Mouse (Mus musculus): ENCODE results near the gene Jmy.

Gene Jmy

GRCm38 (mm10) chr13:93458616-93459015 is 41.0 kb downstream of the Jmy start:
- DNase-seq (ENCODE audit: low spot score), result no peak

DNA sequence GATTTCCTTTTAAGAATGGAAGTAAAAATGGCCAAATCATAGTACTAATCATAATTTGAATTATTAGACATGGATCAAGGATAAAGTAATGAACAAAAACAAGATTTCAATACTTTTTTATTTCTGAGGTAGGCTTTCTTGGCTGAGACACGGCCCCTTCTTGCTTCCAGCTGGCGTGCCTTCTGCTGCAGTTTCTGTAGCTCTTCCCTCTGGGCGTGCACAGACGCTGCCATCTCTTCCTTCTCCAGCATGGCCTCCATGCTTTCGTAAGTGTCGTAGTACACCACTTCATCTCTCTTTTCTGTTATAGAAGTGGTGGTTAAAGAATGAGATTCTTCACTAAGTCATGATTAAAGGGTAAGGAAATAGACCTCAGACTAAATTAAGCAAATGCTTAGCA is 46.3 kb downstream of the Jmy start:
- DNase-seq (ENCODE audit: low spot score), result no peak

GRCm38 (mm10) chr13:93440167-93440566 is 59.4 kb downstream of the Jmy start:
- DNase-seq (ENCODE audit: low spot score), result no peak

GRCm38 (mm10) chr13:93429205-93429604 is 70.4 kb downstream of the Jmy start:
- no peak for DNase-seq (ENCODE audit: low spot score)

DNA sequence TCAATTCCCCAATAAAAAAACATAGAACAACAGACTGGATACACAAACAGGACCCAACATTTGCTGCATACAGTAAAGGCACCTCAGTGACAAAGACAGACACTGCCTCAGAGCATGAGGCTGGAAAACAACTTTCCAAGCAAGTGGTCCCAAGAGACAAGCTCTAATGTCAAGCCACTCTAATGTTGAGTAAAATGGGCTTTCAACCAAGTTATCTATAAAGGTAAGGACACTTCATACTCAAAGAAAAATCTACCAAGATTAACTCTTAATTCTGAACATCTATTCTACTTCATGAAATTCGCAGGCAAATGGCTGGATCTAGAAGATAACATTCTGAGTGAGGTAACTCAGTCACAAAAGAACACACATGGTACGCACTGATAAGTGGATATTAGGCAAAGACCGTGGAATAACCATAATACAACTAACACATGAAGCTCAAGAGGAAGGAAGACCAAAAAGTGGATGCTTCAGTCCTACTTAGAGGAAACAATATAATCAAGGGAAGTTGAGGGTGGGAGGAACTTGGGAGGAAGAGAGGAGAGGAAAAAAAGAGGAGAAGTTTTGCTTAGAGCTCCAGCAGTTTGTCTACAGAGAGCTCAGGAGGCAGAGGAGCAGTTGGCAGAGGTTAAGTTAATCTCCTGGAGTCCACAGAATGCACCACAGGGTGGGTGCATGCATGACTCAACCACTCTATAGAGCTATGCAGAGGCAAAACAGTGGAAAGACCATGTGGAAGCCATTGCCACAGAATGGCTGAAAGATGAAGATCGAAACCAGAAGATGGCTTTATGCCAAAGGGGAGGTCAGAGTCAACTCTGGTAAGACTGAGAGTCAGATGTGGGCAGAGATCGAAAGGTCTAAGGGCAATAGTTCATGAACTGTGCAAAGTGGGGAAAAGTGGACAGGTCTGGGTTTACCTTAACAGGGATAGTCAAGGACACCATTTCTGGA is 71.4 kb downstream of the Jmy start:
- DNase-seq (ENCODE audit: low spot score), result no peak

DNA sequence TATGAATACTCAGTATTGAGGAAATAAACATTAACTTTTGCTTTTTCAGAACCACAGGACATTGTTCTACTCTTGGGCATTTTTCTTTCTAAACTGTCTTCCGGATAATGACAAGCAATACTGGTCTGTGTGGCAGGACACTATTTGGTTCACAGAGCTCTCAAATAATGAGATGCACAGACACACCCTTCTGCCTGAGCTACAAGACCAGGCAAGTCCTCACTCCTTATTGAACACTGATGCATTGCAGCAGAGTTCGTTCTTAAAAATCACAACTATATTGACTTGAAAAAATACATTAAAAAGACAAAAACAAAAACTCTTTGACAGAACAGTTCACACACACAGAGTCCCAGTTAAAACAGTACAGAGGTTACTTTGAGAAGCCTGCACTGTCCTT is 76.4 kb downstream of the Jmy start:
- DNase-seq (ENCODE audit: low spot score), result no peak

GRCm38 (mm10) chr13:93419779-93420178 is 79.8 kb downstream of the Jmy start:
- DNase-seq (ENCODE audit: low spot score), result no peak

DNA sequence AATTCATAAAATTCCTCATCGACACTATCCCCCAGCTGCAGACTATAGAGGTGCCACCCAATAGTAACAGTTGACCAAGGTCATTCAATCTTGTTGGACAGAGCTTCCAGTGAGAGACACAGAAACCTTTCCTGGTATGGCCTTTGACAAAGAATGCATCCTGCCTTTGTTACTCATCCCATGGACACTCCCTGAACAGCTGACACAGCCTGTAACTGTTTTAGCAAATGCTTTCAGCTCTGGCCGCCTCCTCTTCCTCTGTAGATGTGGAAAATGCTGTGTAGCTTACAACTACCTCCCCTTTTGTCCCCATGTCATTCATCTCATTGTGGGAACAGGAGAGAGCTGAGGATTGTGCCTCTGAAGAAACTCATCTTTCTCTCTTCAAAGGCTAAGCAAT is 81.3 kb downstream of the Jmy start:
- DNase-seq (ENCODE audit: low spot score), result no peak

- no peak for DNase-seq (ENCODE audit: low spot score)
Measured at GRCm38 (mm10) chr13:93415055-93415454, 84.6 kb downstream of the Jmy start.

GRCm38 (mm10) chr13:93410343-93410742 is 89.3 kb downstream of the Jmy start:
- no peak for DNase-seq (ENCODE audit: low spot score)

DNA sequence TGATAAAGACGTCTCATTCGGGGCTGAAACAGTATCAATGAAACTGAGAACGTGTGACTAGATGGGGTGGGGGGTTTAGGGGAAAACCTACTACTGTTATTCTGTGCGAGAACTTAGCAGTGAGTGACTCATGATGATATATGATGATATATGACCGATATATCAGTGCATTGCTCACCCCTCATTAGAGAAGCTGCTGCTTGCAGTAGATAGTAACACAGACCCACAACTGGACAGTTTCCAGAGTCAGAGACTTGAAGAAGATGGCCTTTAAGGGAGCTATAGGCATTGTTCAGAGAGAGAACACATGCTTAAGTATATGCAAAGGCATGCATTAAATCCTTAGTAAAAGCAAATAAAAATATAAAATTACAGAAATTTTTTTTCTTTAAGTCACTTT is 92.8 kb downstream of the Jmy start:
- no peak for DNase-seq (ENCODE audit: low spot score)

GRCm38 (mm10) chr13:93401947-93402346 is 97.7 kb downstream of the Jmy start:
- no peak for DNase-seq (ENCODE audit: low spot score)

DNA sequence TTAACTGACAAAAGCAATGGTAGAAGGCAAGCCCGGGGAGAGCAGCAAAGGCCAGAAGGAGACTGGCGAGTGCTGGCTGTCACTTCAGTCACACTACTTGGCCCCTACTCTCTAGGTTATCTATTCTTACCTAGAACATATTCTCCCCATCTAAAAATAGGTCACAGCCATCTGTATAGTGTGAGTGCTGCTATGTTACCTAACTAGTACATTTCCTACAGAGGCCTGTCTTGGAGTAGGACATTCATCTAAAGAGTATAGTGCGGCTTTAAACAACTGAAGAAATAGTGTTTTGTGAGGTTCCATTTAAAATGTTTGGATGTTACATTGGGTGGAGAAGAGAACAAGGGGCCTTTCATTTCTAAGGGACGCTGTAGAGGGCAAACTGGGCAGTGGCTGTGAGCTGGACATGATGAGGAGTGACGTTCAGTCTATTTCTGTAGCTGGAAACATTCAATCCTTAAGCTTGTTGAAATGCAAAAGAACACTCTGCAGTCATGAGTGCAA is 99.8 kb downstream of the Jmy start:
- DNase-seq (ENCODE audit: low spot score), result no peak

DNA sequence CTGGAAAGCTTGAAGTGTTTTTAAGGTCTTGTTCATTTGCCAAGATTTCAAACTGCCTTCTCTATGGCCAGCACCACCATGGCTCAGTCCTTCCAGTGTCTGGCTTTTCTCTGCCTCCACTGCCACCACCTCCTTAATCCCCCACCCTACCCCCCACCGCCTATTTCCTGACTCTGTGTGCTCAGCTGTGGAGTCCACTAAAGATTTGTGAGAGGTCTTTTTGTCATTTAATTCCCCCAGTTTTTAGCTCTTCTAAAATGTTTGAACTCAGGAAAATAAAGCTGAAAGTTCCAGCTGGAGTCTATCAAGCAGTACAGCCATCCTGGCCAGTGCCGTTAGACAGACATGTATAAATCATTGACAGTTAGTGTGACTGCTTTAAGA is 110.4 kb downstream of the Jmy start:
- no peak for DNase-seq (ENCODE audit: low spot score)

GRCm38 (mm10) chr13:93388594-93389241 is 110.9 kb downstream of the Jmy start:
- DNase-seq (ENCODE audit: low spot score), result no peak

GRCm38 (mm10) chr13:93387440-93387839 is 112.2 kb downstream of the Jmy start:
- DNase-seq (ENCODE audit: low spot score), result no peak

DNA sequence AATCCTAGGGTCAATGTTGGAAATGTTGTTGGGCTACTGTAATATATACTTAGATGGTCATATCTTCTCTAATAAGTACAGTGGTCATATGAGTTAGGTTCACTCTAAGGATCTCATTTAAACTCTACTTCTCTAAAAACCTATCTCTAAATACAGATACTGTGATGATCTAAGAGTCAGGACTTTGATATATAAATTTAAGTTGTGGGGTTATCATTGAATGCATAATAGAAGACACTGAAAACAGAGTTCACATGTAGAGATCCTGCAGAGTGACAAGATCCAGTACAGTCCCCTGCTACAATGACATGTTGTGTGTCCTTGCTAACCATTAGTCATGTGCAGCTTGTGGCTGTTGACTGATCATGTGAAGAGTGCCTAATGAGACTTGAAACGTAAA is 114.5 kb downstream of the Jmy start:
- DNase-seq (ENCODE audit: low spot score), result no peak

DNA sequence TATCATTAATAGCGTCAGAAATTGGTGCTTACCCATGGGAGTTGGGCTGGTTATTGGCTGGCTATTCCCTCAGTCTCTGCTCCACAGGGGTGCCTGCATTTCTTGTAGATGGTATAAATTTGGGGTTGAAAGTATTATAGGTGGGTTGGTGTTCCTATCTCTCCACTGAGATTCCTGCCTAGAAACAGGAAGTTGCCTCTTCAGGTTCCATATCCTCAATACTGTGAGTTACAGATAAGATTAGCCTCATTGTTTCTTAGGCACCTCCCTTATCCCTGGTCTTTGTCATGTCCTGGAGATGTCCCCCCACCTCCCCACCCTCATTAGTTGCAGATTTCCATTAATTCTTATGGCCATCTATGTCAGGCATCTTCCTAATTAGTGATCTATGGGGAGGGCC is 115.1 kb downstream of the Jmy start:
- no peak for DNase-seq (ENCODE audit: low spot score)

GRCm38 (mm10) chr13:93383620-93384019 is 116.0 kb downstream of the Jmy start:
- DNase-seq (ENCODE audit: low spot score), result no peak

DNA sequence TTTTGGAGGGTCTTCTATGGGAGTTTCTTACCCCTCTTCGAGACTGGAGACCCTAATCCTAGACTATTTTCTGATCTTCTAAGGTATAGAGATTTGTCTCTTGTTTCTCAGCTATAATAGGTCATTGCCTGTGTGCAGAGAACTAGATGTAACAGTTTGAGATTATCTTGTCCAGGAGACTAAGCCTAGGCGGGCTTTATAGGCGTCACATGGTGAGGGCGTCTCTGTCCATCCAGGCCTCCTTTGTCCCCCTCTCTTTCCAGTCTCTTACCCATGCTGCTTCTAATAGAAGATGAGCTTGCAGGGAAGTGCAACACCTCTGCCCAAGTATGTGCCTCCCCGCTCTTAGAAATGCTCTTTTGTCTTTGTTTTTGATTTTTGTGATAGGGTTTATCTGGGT is 116.5 kb downstream of the Jmy start:
- DNase-seq (ENCODE audit: low spot score), result no peak

DNA sequence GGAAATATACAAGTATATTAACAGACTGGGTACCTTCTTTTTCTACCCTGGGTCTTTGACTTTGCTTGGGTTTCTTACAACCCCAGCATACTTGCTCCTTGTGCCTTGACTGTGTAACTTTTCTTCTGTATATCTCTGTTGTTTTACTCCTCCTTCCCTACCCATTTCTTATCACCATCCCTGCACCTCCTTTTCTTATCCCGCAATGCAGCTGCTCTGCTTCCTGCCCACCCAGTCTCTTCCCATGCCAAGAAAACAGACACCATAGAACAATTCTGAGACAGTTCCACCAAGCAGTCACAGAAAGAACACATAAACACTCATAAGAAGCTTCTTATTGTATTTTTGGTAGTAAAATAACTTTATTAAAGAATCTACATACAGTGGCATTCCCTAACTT is 118.3 kb downstream of the Jmy start:
- no peak for DNase-seq (ENCODE audit: low spot score)

DNA sequence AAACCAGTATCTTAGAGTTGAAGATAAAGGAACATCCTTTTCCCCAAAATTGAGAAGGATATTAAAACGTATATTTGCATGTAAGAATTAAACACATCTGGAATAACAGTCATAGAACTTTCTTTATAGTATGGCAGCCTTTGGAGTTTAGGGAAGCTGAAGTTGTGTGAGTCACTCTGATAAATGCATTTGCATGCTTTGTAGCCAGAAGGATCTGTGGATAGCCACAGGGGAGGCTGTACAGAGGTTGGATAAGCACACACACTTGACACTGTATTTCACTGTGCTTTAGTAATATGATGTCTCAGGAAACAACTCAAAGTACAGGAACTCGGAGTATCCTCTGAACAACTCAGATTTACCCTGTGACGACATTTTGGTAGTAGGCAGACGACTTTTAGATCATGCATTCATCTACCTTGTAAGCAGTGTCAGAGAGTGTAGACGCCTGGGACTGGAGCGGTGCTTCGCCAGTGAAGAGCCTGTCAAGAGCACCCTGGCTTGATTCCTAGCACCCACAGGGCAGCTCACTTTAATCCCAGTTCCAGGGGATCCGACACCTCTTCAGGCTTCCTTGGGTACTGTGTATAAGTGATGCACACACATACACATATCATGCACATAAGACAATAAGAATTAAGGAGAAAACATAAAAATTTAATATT is 119.1 kb downstream of the Jmy start:
- no peak for DNase-seq (ENCODE audit: low spot score)
